Comparison of ENCODE assay signal across 15 mouse cellular contexts in genomic region chr5:129186926-129187325, GRCm38 (mm10).
"Had no signal": no experiment of that assay in that cellular context is flagged by ENCODE, and none has a peak within 500 bp of the region (broad histone marks: within the 10 kb centered on the region; RNA-seq: fewer than 3 reads in every experiment).

No protein-coding gene starts in this region.

- H3K27ac ChIP-seq: intestine, embryonic 15.5 days; layer of hippocampus, adult 2 months; limb, embryonic 10.5 days; limb, embryonic 13.5 days; liver, embryonic 13.5 days; midbrain, embryonic 10.5 days; midbrain, embryonic 13.5 days; neural tube, embryonic 13.5 days had no signal

- H3K27me3 ChIP-seq: intestine, embryonic 15.5 days; liver, embryonic 13.5 days; midbrain, embryonic 13.5 days had no signal

- H3K4me3 ChIP-seq: intestine, embryonic 15.5 days; layer of hippocampus, adult 2 months; limb, embryonic 10.5 days; limb, embryonic 13.5 days; liver, embryonic 13.5 days; megakaryocyte, embryonic 14.5 days; midbrain, embryonic 10.5 days; midbrain, embryonic 13.5 days; myocyte; neural tube, embryonic 13.5 days had no signal

- H3K9me3 ChIP-seq: intestine, embryonic 15.5 days; limb, embryonic 10.5 days; limb, embryonic 13.5 days; liver, embryonic 13.5 days; megakaryocyte, embryonic 14.5 days; midbrain, embryonic 10.5 days; midbrain, embryonic 13.5 days; neural tube, embryonic 13.5 days had no signal

- H3K36me3 ChIP-seq: intestine, embryonic 15.5 days; limb, embryonic 10.5 days; limb, embryonic 13.5 days; liver, embryonic 13.5 days; midbrain, embryonic 10.5 days; midbrain, embryonic 13.5 days; neural tube, embryonic 13.5 days had no signal

- H3K4me1 ChIP-seq: intestine, embryonic 15.5 days; limb, embryonic 13.5 days; megakaryocyte, embryonic 14.5 days had no signal

- H3K4me2 ChIP-seq: intestine, embryonic 15.5 days; limb, embryonic 13.5 days; liver, embryonic 13.5 days; lung, embryonic 14.5 days; midbrain, embryonic 13.5 days; neural tube, embryonic 13.5 days had no signal

- DNase-seq: layer of hippocampus, adult 9-11 months; thymus, adult 18-20 months had no signal

- H3K9ac ChIP-seq: intestine, embryonic 15.5 days; limb, embryonic 13.5 days; liver, embryonic 13.5 days; lung, embryonic 14.5 days; midbrain, embryonic 13.5 days; neural tube, embryonic 13.5 days had no signal

- ATAC-seq: intestine, embryonic 15.5 days; lung, postnatal 0 days; midbrain, embryonic 13.5 days; midbrain, embryonic 16.5 days had no signal
